Mouse (Mus musculus) hindbrain, embryonic 16.5 days (tissue): Measurements from ENCODE around the gene Ehf. TPM values are rescaled to one million over a fixed set of nuclear protein-coding genes. Genes with fewer than 3 reads are reported as not detected.

Source experiments
- ATAC-seq: fragments of 200-750 bp; cut with Nextera tagmentation; 2 replicates; pipeline ENCODE4 v1.8.0; 2017; ENCODE audit warnings: moderate TSS enrichment, moderate library complexity
- H3K27ac ChIP-seq: fragments of 300-500 bp; sonication (generic); 2 replicates; pipeline ENCODE4 v1.5.1; 2014; ENCODE audit warnings: low read depth, mild to moderate bottlenecking, control low read depth, low read length, moderate library complexity
- H3K27me3 ChIP-seq: fragments of 300-500 bp; sonication (generic); replicated peaks from 2 replicates; pipeline ENCODE4 v1.6.1; 2014; ENCODE audit warnings: low read length; ENCODE audit not compliant: control insufficient read depth, insufficient read depth
- H3K36me3 ChIP-seq: fragments of 300-500 bp; sonication (generic); 2 replicates; pipeline ENCODE4 v1.6.1; 2014; ENCODE audit warnings: mild to moderate bottlenecking, low read length, moderate library complexity, mixed read lengths; ENCODE audit not compliant: control insufficient read depth, insufficient read depth
- H3K4me1 ChIP-seq: fragments of 300-500 bp; sonication (generic); 2 replicates; pipeline ENCODE4 v1.6.1; 2014; ENCODE audit warnings: low read depth, low read length; ENCODE audit not compliant: control insufficient read depth, insufficient read depth
- H3K4me2 ChIP-seq: fragments of 300-500 bp; sonication (generic); 2 replicates; pipeline ENCODE4 v1.6.1; 2014; ENCODE audit warnings: mild to moderate bottlenecking, low read length, control low read depth, moderate library complexity
- H3K4me3 ChIP-seq: fragments of 300-500 bp; sonication (generic); 2 replicates; pipeline ENCODE4 v1.5.1; 2014; ENCODE audit warnings: mild to moderate bottlenecking, low read length, control low read depth, moderate library complexity
- H3K9ac ChIP-seq: fragments of 300-500 bp; sonication (generic); 2 replicates; pipeline ENCODE4 v1.6.1; 2014; ENCODE audit warnings: low read depth, mild to moderate bottlenecking, control low read depth, low read length, moderate library complexity
- H3K9me3 ChIP-seq: fragments of 300-500 bp; sonication (generic); 2 replicates; pipeline ENCODE4 v1.6.1; 2014; ENCODE audit warnings: mild to moderate bottlenecking, low read length, moderate library complexity; ENCODE audit not compliant: control insufficient read depth
- WGBS: fragments of 180-500 bp; shearing (Covaris S2); extraction: QIAGEN DNeasy Blood & Tissue Kit; methylation state at CpG from one replicate; pipeline ENCODE4 v1.1.7; 2014; 5-methylcytosine and 5-hydroxymethylcytosine counted together
- polyA plus RNA-seq: library from polyadenylated mRNA; unstranded; fragments of >200 nt; fragmentation: Nextera tagmentation; extraction: Ambion mirVana; gene quantifications from 2 replicates; pipeline ENCODE4 v1.2.1, GENCODE M21; 2015

Ehf gene
- polyA plus RNA-seq, 1 experiment from 2014 or later, result 0.14 TPM

DNA sequence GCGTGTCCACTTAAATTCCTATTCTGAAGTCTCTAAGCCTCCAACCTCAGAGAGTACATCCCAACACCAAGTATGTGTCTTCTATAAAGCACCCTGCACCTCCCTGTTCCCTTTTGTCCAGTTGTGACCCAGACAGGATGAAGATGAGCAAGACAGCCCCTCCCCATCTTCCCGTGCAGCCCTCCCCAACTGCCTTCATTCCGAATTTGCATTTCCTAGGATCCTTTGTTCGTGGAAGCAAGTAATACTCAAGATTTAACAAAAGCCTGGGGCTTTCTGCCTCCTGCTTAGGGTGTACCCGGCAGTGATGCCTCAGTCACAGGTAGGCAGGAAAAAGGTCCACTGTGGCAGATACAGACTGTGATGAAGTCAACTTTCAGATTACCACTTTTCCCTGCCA is 7.6 kb upstream of the Ehf start:
- Histone ChIP-seq H3K4me1 (no peaks in the 10 kb centered on the region), H3K4me2 (no peak overlapping the region), H3K27ac (no peak overlapping the region), H3K9ac (no peak overlapping the region), H3K9me3 (no peaks in the 10 kb centered on the region), H3K27me3 (no peaks in the 10 kb centered on the region), H3K4me3 (no peak overlapping the region), H3K36me3 (no peaks in the 10 kb centered on the region)
- ATAC-seq, result no peak
- WGBS, result 32% methylated on average over 5 of the region's 5 CpGs

DNA sequence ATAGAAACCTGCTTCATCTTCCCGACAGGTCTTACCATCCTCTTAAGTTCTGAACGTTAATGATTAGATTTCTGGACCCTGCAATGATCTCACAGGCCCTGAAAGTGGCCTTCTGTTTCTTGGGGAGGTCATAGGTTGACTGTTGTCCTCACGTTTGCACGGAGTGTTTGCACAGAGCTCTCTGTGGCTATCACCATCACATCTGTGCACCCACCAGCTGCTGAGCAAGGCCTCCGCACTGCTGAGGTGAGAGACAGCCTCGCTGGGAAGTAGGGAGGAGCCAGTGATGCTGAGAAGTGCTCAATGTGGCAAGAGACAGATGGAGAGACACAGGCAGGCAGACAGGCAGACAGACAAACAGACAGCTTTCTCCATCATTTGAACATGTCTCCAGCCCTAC is 3.6 kb upstream of the Ehf start:
- Histone ChIP-seq H3K4me2 (no peak overlapping the region), H3K4me3 (no peak overlapping the region), H3K36me3 (no peaks in the 10 kb centered on the region), H3K4me1 (no peaks in the 10 kb centered on the region), H3K27me3 (no peaks in the 10 kb centered on the region), H3K27ac (no peak overlapping the region), H3K9ac (no peak overlapping the region), H3K9me3 (no peaks in the 10 kb centered on the region)
- ATAC-seq, result no peak
- WGBS, result 60% methylated on average over 6 of the region's 6 CpGs

DNA sequence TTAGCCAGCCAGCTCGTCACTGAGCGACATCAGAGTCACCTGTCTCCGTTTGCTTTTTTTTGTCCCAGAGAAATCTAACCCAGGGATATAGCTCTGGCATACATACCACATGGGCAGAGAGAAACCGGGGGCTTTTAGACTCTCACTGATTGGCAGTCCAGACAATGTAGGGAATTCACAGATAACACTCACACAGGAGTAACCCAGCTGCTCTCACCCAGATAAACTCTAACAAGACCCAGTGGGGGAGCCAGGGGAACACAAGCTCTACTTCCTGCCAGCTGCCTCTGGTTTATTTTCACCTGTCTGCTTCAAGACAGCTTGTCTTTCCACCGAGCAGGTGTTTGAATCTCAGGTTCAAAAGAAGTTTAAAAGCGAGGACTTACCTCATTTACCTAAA is 409 bp downstream of the Ehf start:
- WGBS, result 69% methylated on average over 6 of the region's 6 CpGs

DNA sequence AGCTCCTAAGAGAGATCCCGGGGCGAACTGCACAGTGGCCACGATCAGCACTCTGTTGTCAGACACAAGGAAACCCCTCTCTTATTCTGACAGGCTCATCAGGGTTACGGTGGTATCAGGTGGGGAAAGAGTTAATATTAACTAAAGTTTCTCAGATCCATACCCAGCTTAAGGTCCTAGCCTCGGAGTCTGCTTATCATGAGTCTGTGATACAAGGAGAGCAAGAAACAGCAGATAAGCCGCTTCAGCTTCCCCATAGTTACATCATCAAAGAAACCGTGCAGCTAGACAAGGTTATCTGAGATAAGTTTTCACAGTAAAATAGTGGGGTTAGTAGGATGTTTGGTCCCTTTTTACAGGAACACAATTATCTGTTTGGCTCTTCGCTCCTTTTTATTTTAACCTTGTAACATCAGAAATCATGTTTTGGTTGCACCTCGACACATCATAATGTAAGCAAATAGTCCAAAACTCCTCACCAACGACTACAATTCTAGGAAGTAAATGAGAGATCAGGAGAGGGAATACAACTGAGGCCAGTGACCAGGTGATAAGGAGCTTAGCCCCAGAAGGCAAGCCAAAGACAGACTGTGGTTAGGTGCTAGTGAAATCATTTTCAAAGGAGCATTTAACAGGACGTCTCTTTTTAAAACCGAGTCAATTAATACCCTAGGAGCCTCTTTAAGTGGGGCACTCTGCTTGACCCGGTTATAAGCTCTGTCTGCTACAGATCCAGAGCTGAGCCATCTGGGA is 4.2 kb downstream of the Ehf start:
- no peak overlapping the region for H3K9ac ChIP-seq
- H3K4me2 ChIP-seq, result no peak overlapping the region
- H3K27ac ChIP-seq, result no peak overlapping the region
- H3K4me1 ChIP-seq, result no peaks in the 10 kb centered on the region
- 86% methylated on average over 13 of the region's 13 CpGs for WGBS
- no peaks in the 10 kb centered on the region for H3K9me3 ChIP-seq
- H3K36me3 ChIP-seq, result no peaks in the 10 kb centered on the region
- no peaks in the 10 kb centered on the region for H3K27me3 ChIP-seq
- no peak overlapping the region for H3K4me3 ChIP-seq
- ATAC-seq, result no peak

More for the DNA sequence above, 409 bp downstream of the Ehf start:
- Histone ChIP-seq H3K27ac (no peak overlapping the region), H3K36me3 (no peaks in the 10 kb centered on the region), H3K4me2 (no peak overlapping the region), H3K9ac (no peak overlapping the region), H3K9me3 (no peaks in the 10 kb centered on the region), H3K4me3 (no peak overlapping the region), H3K4me1 (no peaks in the 10 kb centered on the region), H3K27me3 (no peaks in the 10 kb centered on the region)
- ATAC-seq, result no peak

DNA sequence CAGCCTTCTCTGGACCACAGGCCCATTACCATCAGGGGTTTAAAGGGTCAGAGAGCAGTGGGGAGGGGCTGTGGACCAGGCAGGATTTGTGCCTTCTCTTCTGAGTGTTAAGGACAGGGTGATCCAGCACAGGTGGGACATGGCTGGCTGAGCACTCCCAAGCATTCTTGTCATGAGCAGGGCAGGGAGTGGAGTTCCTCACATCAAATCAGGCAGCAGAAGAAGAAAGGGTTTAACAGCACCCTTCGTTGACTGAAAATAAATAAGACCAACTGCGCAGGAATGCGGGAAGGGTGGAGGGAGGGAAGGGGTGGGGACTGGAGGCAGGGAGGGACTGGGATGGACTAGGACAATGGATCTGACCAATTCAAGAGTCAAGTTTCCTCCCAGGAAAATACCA is 8.6 kb downstream of the Ehf start:
- ATAC-seq, result no peak
- H3K4me1 ChIP-seq, result no peaks in the 10 kb centered on the region
- H3K9ac ChIP-seq, result no peak overlapping the region
- no peaks in the 10 kb centered on the region for H3K27me3 ChIP-seq
- H3K4me3 ChIP-seq, result no peak overlapping the region
- no peak overlapping the region for H3K27ac ChIP-seq
- H3K9me3 ChIP-seq, result no peaks in the 10 kb centered on the region
- 12% methylated on average over 3 of the region's 3 CpGs for WGBS
- no peak overlapping the region for H3K4me2 ChIP-seq
- no peaks in the 10 kb centered on the region for H3K36me3 ChIP-seq

DNA sequence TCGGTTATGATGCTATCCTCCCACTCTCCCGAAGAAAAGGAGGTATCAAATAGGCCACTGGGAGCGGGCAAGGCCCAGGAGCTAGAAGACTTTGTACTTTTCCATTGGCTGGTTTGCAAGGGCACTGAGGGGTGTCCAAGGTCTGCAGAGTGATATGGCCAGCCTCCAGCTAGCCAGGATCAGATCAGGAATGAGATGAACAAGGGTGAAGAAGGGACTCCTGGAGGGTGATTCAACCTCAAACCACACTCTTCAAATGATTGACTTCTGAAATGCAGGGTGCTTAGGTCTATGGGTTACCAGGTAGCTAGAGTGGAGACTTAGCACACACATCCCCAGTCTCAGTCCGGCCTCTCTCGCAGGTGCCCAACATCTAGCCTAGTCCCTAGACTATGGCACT is 9.3 kb downstream of the Ehf start:
- ATAC-seq, result no peak
- no peaks in the 10 kb centered on the region for H3K36me3 ChIP-seq
- no peak overlapping the region for H3K9ac ChIP-seq
- WGBS, result 84% methylated on average over 5 of the region's 5 CpGs
- H3K4me1 ChIP-seq, result no peaks in the 10 kb centered on the region
- H3K4me2 ChIP-seq, result no peak overlapping the region
- H3K9me3 ChIP-seq, result no peaks in the 10 kb centered on the region
- no peak overlapping the region for H3K4me3 ChIP-seq
- H3K27me3 ChIP-seq, result no peaks in the 10 kb centered on the region
- no peak overlapping the region for H3K27ac ChIP-seq

DNA sequence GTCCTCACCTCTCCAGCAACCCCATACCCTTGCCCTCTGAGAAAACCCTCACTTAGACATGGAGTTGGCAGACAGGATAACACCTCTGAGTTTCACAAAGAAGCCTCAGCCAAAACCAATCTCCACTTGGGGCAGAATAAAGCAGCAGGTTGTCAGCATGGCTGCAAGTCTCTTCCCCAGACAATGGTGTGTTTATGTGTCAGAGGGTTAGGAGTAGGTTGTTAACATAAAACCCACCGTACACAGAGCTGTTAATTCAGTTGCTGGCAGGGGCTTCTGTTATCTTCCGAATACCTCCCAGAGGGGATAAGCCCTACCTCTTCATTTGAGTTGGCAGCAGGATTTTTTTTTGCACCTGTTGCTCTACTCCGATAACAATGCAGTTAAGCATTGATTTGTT is 9.9 kb downstream of the Ehf start:
- no peaks in the 10 kb centered on the region for H3K9me3 ChIP-seq
- H3K9ac ChIP-seq, result no peak overlapping the region
- no peak overlapping the region for H3K27ac ChIP-seq
- H3K36me3 ChIP-seq, result no peaks in the 10 kb centered on the region
- no peak overlapping the region for H3K4me2 ChIP-seq
- ATAC-seq, result no peak
- no peak overlapping the region for H3K4me3 ChIP-seq
- no peaks in the 10 kb centered on the region for H3K27me3 ChIP-seq
- no peaks in the 10 kb centered on the region for H3K4me1 ChIP-seq
- 40% methylated on average over 3 of the region's 3 CpGs for WGBS

DNA sequence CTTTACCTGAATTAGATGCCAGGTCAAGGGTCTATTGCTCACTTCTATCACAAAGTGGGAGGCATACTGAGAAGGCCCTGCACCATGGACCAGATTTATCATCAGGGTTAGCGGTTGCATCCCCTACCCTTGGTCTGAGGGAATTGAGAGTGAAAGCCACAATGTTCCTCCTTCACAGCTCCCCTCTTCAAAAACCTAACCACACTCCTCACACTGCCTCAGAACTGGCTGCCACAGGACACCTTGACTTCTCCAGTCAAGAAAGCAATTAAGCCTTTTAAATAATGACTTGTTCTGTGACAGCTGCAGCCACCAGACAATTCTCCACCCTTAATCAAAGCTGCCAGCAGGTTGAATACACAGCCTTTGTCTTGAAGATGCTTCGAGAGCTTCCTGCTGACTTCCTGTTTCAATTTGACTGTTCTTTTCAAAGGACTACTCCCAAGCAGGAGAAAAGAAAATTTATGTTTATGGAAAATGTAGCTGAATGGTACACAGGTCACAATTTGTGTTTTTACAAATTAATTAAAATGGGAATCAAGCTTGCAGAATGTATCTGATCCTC is 12.3 kb downstream of the Ehf start:
- H3K9ac ChIP-seq, result no peak overlapping the region
- WGBS, result 40% methylated on average over 2 of the region's 2 CpGs
- no peak overlapping the region for H3K4me3 ChIP-seq
- no peaks in the 10 kb centered on the region for H3K9me3 ChIP-seq
- ATAC-seq, result no peak
- H3K36me3 ChIP-seq, result no peaks in the 10 kb centered on the region
- H3K4me1 ChIP-seq, result no peaks in the 10 kb centered on the region
- H3K27ac ChIP-seq, result no peak overlapping the region
- no peaks in the 10 kb centered on the region for H3K27me3 ChIP-seq
- no peak overlapping the region for H3K4me2 ChIP-seq

DNA sequence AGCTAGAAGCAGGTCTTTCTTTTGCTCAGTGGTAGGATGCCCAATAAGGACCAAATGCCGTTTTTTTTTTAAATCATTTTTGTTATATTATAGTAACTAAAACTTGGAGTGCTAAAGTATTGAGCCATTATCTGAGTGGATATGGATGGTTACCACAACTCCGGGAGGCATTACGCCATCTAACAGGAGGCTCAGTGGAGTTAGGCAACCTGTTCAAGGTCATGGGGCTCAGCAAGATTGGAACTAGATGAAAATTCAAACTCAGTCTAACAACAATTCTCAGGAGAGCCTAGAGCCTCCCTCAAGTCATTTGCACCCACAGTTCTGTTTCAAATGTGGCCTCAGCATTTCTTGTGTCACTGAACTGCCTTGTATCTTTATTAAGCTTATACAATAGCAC is 12.9 kb downstream of the Ehf start:
- Histone ChIP-seq H3K36me3 (no peaks in the 10 kb centered on the region), H3K4me1 (no peaks in the 10 kb centered on the region), H3K9ac (no peak overlapping the region), H3K27me3 (no peaks in the 10 kb centered on the region), H3K4me3 (no peak overlapping the region), H3K4me2 (no peak overlapping the region), H3K9me3 (no peaks in the 10 kb centered on the region), H3K27ac (no peak overlapping the region)
- no peak for ATAC-seq
- WGBS, result 95% methylated on average over 3 of the region's 3 CpGs
